Mouse (Mus musculus): ENCODE data around the gene Narfl.
"Not testable (repeated sequence)": the region's sequence is repeated elsewhere in the genome, so short reads cannot be mapped to it uniquely, and the experiment has no call there.

Gene Narfl

GRCm38 (mm10) chr17:25773549-25774120 is at the start of gene Narfl:
Gene Narfl, plus strand, starts transcription at chr17:25773776.
- peak; percentile 95 for DNase-seq (ENCODE audit: low read depth, low spot score)

- DNase-seq (ENCODE audit: low read depth, low spot score), result no peak
These were observed 49.7 kb upstream of the Narfl start for GRCm38 (mm10) chr17:25723919-25724318.

GRCm38 (mm10) chr17:25725264-25725663 is 48.3 kb upstream of the Narfl start:
- no peak for DNase-seq (ENCODE audit: low read depth, low spot score)

GRCm38 (mm10) chr17:25727265-25728008 is 46.1 kb upstream of the Narfl start, which contains the start of the genes Chtf18 and Rpusd1:
Gene Chtf18, minus strand, starts transcription at chr17:25727419.
Gene Rpusd1, plus strand, starts transcription at chr17:25727670.
- DNase-seq (ENCODE audit: low read depth, low spot score), result peak; percentile 100

GRCm38 (mm10) chr17:25728009-25728270 is 45.6 kb upstream of the Narfl start:
- DNase-seq (ENCODE audit: low read depth, low spot score), result no peak

- DNase-seq (ENCODE audit: low read depth, low spot score), result no peak
These were observed 41.5 kb upstream of the Narfl start for GRCm38 (mm10) chr17:25732082-25732481.

- no peak for DNase-seq (ENCODE audit: low read depth, low spot score)
These were observed 38.3 kb upstream of the Narfl start for GRCm38 (mm10) chr17:25735246-25735645.

GRCm38 (mm10) chr17:25735745-25736144 is 37.8 kb upstream of the Narfl start, which contains the start of gene Mslnl:
Gene Mslnl, plus strand, starts transcription at chr17:25736042.
- DNase-seq (ENCODE audit: low read depth, low spot score), result no peak

- DNase-seq (ENCODE audit: low read depth, low spot score), result no peak
These were observed 34.7 kb upstream of the Narfl start for GRCm38 (mm10) chr17:25738861-25739260.

- DNase-seq (ENCODE audit: low read depth, low spot score), result not testable (repeated sequence)
These were observed 32.1 kb upstream of the Narfl start for GRCm38 (mm10) chr17:25741471-25741870.

GRCm38 (mm10) chr17:25743831-25744230 is 29.7 kb upstream of the Narfl start:
- DNase-seq (ENCODE audit: low read depth, low spot score), result no peak

- no peak for DNase-seq (ENCODE audit: low read depth, low spot score)
These were observed 29.3 kb upstream of the Narfl start for GRCm38 (mm10) chr17:25744311-25744710.

- DNase-seq (ENCODE audit: low read depth, low spot score), result no peak
These were observed 25.3 kb upstream of the Narfl start for GRCm38 (mm10) chr17:25748238-25748637.

- no peak for DNase-seq (ENCODE audit: low read depth, low spot score)
These were observed 24.3 kb upstream of the Narfl start for GRCm38 (mm10) chr17:25749314-25749713.

- no peak for DNase-seq (ENCODE audit: low read depth, low spot score)
These were observed 22.1 kb upstream of the Narfl start for GRCm38 (mm10) chr17:25751446-25751845.

GRCm38 (mm10) chr17:25754241-25754640 is 19.3 kb upstream of the Narfl start, which contains the start of gene Msln:
Gene Msln, minus strand, starts transcription at chr17:25754378.
- no peak for DNase-seq (ENCODE audit: low read depth, low spot score)

GRCm38 (mm10) chr17:25755086-25755485 is 18.5 kb upstream of the Narfl start:
- no peak for DNase-seq (ENCODE audit: low read depth, low spot score)

GRCm38 (mm10) chr17:25755627-25756377 is 17.8 kb upstream of the Narfl start:
- no peak for DNase-seq (ENCODE audit: low read depth, low spot score)

- DNase-seq (ENCODE audit: low read depth, low spot score), result no peak
These were observed 17.0 kb upstream of the Narfl start for GRCm38 (mm10) chr17:25756378-25757242.

GRCm38 (mm10) chr17:25757691-25758090 is 15.9 kb upstream of the Narfl start:
- no peak for DNase-seq (ENCODE audit: low read depth, low spot score)

GRCm38 (mm10) chr17:25760148-25760547 is 13.4 kb upstream of the Narfl start:
- DNase-seq (ENCODE audit: low read depth, low spot score), result no peak

GRCm38 (mm10) chr17:25761561-25761970 is 12.0 kb upstream of the Narfl start:
- no peak for DNase-seq (ENCODE audit: low read depth, low spot score)

Data from brain, embryonic 18.5 days (tissue).